Mouse (Mus musculus) neural tube, embryonic 11.5 days (tissue): Measurements from ENCODE around the gene Kif16b. TPM values are rescaled to one million over a fixed set of nuclear protein-coding genes. Genes with fewer than 3 reads are reported as not detected.

Source experiments
- ATAC-seq: fragments of 200-750 bp; cut with Nextera tagmentation; 2 replicates; pipeline ENCODE4 v1.8.0; 2017; ENCODE audit warnings: moderate number of reproducible peaks, mild to moderate bottlenecking, moderate TSS enrichment, moderate library complexity; ENCODE audit not compliant: insufficient read depth, low FRiP score, low TSS enrichment
- DNase-seq: peaks from one replicate; pipeline ENCODE4 v3.0.0-alpha.2; 2015; ENCODE audit warnings: low spot score
- H3K27ac ChIP-seq: fragments of 300-500 bp; sonication (generic); 2 replicates; pipeline ENCODE4 v1.5.1; 2014; ENCODE audit warnings: low read depth, mild to moderate bottlenecking, low read length
- H3K27me3 ChIP-seq: fragments of 300-500 bp; sonication (generic); 2 replicates; pipeline ENCODE4 v1.6.1; 2014; ENCODE audit warnings: mild to moderate bottlenecking, low read length, mixed read lengths; ENCODE audit not compliant: control insufficient read depth, insufficient read depth
- H3K36me3 ChIP-seq: fragments of 300-500 bp; sonication (generic); 2 replicates; pipeline ENCODE4 v1.6.1; 2014; ENCODE audit warnings: mild to moderate bottlenecking, low read length, moderate library complexity, mixed read lengths; ENCODE audit not compliant: control insufficient read depth, insufficient read depth
- H3K4me1 ChIP-seq: fragments of 300-500 bp; sonication (generic); 2 replicates; pipeline ENCODE4 v1.6.1; 2014; ENCODE audit warnings: low read length, mixed read lengths; ENCODE audit not compliant: control insufficient read depth, insufficient read depth
- H3K4me2 ChIP-seq: fragments of 300-500 bp; sonication (generic); 2 replicates; pipeline ENCODE4 v1.6.1; 2014; ENCODE audit warnings: low read depth, mild to moderate bottlenecking, moderate library complexity
- H3K4me3 ChIP-seq: fragments of 300-500 bp; sonication (generic); 2 replicates; pipeline ENCODE4 v1.5.1; 2014; ENCODE audit warnings: low read depth, low read length
- H3K9ac ChIP-seq: fragments of 300-500 bp; sonication (generic); 2 replicates; pipeline ENCODE4 v1.6.1; 2014; ENCODE audit warnings: mild to moderate bottlenecking, low read length
- H3K9me3 ChIP-seq: fragments of 300-500 bp; sonication (generic); 2 replicates; pipeline ENCODE4 v1.6.1; 2016; ENCODE audit warnings: low read length; ENCODE audit not compliant: control insufficient read depth
- WGBS: fragments of 180-500 bp; shearing (Covaris S2); extraction: QIAGEN DNeasy Blood & Tissue Kit; methylation state at CpG from one replicate; pipeline ENCODE4 v1.1.7; 2014; 5-methylcytosine and 5-hydroxymethylcytosine counted together
- polyA plus RNA-seq: library from polyadenylated mRNA; unstranded; fragments of >200 nt; fragmentation: Nextera tagmentation; extraction: Ambion mirVana; gene quantifications from 2 replicates; pipeline ENCODE4 v1.2.1, GENCODE M21; 2014

Gene Kif16b
- polyA plus RNA-seq, 1 experiment from 2014 or later: 5.4 TPM

DNA sequence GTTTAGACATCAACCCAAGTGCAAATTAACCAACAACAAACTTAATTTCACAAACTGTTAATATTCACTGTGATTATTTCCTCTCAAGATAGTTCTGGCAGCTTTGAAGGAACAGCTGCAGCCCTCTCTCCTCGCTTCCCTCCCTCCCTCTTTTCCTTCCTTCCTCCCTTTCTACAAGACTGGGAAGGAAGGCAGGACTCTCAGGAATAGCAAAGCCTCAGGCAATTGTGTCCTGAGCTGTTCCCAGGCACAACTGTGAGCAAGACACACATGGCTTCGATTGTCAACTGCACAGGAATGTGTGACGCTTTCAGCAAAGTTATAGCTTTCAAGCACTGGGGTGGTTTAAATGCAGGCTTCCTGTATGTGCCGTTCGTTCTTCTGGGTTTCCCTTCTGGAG, 286.8 kb downstream of the Kif16b start:
- 86% methylated on average over 5 of the region's 5 CpGs for WGBS
- DNase-seq (no peak), ATAC-seq (no peak)
- Histone ChIP-seq H3K4me3 (no peak overlapping the region), H3K27me3 (no peaks in the 10 kb centered on the region), H3K4me2 (no peak overlapping the region), H3K27ac (no peak overlapping the region), H3K9ac (no peak overlapping the region), H3K4me1 (no peaks in the 10 kb centered on the region), H3K36me3 (no peaks in the 10 kb centered on the region), H3K9me3 (no peaks in the 10 kb centered on the region)

GRCm38 (mm10) chr2:142612359-142612953, 288.9 kb downstream of the Kif16b start:
- ATAC-seq (no peak), DNase-seq (no peak)
- WGBS: 79% methylated on average over 5 of the region's 5 CpGs
- Histone ChIP-seq H3K27ac (no peak overlapping the region), H3K4me2 (no peak overlapping the region), H3K36me3 (no peaks in the 10 kb centered on the region), H3K9me3 (no peaks in the 10 kb centered on the region), H3K27me3 (no peaks in the 10 kb centered on the region), H3K9ac (no peak overlapping the region), H3K4me3 (no peak overlapping the region), H3K4me1 (no peaks in the 10 kb centered on the region)

GRCm38 (mm10) chr2:142611113-142611512, 290.2 kb downstream of the Kif16b start:
- Histone ChIP-seq H3K27ac (no peak overlapping the region), H3K36me3 (no peaks in the 10 kb centered on the region), H3K9ac (no peak overlapping the region), H3K27me3 (no peaks in the 10 kb centered on the region), H3K4me1 (no peaks in the 10 kb centered on the region), H3K4me2 (no peak overlapping the region), H3K4me3 (no peak overlapping the region), H3K9me3 (no peaks in the 10 kb centered on the region)
- peak; percentile 28; the same call in 1 of the 2 replicates for ATAC-seq
- no peak for DNase-seq
- WGBS: 82% methylated on average over 6 of the region's 6 CpGs

DNA sequence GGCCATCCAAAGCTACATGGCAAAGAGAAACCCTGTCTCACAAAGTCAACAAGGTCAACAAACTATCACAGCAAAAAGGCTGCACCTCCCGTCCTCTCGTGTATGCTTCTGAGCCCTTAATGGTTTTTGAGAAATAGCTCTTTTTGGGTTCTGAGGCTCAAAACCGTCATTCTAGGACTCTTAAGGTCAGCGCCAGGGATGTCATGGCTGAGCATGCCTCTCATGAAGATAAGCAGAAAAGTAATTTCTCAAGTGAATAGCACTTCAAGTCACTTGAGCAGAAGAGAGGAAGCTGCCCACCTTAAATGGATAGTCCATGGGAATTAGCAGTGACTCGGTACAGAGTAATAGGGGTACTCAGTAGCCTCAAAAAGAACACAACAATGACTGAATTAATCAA, 291.1 kb downstream of the Kif16b start:
- no peak for ATAC-seq
- Histone ChIP-seq H3K27me3 (no peaks in the 10 kb centered on the region), H3K9me3 (no peaks in the 10 kb centered on the region), H3K4me3 (no peak overlapping the region), H3K4me1 (no peaks in the 10 kb centered on the region), H3K36me3 (no peaks in the 10 kb centered on the region), H3K4me2 (no peak overlapping the region), H3K27ac (no peak overlapping the region), H3K9ac (no peak overlapping the region)
- DNase-seq: no peak
- 87% methylated on average over 5 of the region's 5 CpGs for WGBS

- H3K27me3 ChIP-seq: no peaks in the 10 kb centered on the region
- H3K4me3 ChIP-seq: no peak overlapping the region
- H3K4me1 ChIP-seq: no peaks in the 10 kb centered on the region
- 66% methylated on average over 17 of the region's 17 CpGs for WGBS
- H3K4me2 ChIP-seq: no peak overlapping the region
- DNase-seq (peak; percentile 61), ATAC-seq (no peak)
- H3K27ac ChIP-seq: no peak overlapping the region; the same call in 1 of the 2 replicates
- H3K9ac ChIP-seq: no peak overlapping the region
- H3K36me3 ChIP-seq: no peaks in the 10 kb centered on the region
- no peaks in the 10 kb centered on the region for H3K9me3 ChIP-seq
These were observed 292.6 kb downstream of the Kif16b start for GRCm38 (mm10) chr2:142608778-142609177.

DNA sequence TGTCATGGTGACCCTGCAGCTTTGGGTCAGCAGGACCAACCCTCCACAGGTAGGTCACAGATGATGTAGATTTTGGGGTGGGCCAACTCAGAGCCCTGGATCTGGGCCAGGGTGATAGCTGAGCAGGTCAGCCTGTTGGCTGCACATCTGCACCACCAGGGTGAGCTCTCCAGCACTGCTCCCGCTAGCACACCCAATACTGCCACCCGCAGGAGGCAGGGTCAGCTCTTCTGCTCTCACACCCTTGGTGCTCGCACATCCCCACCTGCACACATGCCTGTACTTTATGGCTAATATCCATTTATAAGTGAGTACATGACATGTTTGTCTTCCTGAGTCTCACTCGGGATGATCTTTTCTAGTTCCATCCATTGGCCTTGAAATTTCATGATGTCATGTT, 296.6 kb downstream of the Kif16b start:
- 0 out of 2 replicates have a peak, but pooled peaks have one; percentile 32 for ATAC-seq
- Histone ChIP-seq H3K27me3 (no peaks in the 10 kb centered on the region), H3K27ac (no peak overlapping the region), H3K4me3 (no peak overlapping the region), H3K36me3 (no peaks in the 10 kb centered on the region), H3K9ac (no peak overlapping the region), H3K4me2 (no peak overlapping the region), H3K9me3 (no peaks in the 10 kb centered on the region), H3K4me1 (no peaks in the 10 kb centered on the region)
- DNase-seq: no peak
- 77% methylated on average over 4 of the region's 4 CpGs for WGBS

- 70% methylated on average over 2 of the region's 2 CpGs for WGBS
- DNase-seq: no peak
- no peak overlapping the region for H3K4me2 ChIP-seq
- H3K4me3 ChIP-seq: no peak overlapping the region
- H3K36me3 ChIP-seq: no peaks in the 10 kb centered on the region
- no peaks in the 10 kb centered on the region for H3K27me3 ChIP-seq
- ATAC-seq: no peak
- H3K9me3 ChIP-seq: no peaks in the 10 kb centered on the region
- H3K9ac ChIP-seq: no peak overlapping the region
- H3K4me1 ChIP-seq: no peaks in the 10 kb centered on the region
- no peak overlapping the region for H3K27ac ChIP-seq
These were observed 298.1 kb downstream of the Kif16b start for GRCm38 (mm10) chr2:142603210-142603609.

- H3K9ac ChIP-seq: no peak overlapping the region
- ATAC-seq (peak; percentile 29; the same call in 1 of the 2 replicates), DNase-seq (peak; percentile 52)
- no peak overlapping the region for H3K4me3 ChIP-seq
- H3K4me1 ChIP-seq: no peaks in the 10 kb centered on the region
- H3K9me3 ChIP-seq: no peaks in the 10 kb centered on the region
- no peak overlapping the region for H3K4me2 ChIP-seq
- no peaks in the 10 kb centered on the region for H3K36me3 ChIP-seq
- WGBS: 66% methylated on average over 4 of the region's 4 CpGs
- H3K27me3 ChIP-seq: no peaks in the 10 kb centered on the region
- H3K27ac ChIP-seq: no peak overlapping the region
These were observed 302.1 kb downstream of the Kif16b start for GRCm38 (mm10) chr2:142599235-142599634.
